Mouse (Mus musculus) heart, postnatal 25 days (tissue): ENCODE results near the gene Papolg. TPM values are rescaled to one million over a fixed set of nuclear protein-coding genes. Genes with fewer than 3 reads are reported as not detected.

Experiments used
- total RNA-seq, 2 experiments: library from RNA; stranded (reverse); gene quantifications; 2 replicates each; pipeline ENCODE4 v1.2.3; 2021

The Papolg gene
- total RNA-seq, 2 experiments from 2014 or later = 7.9 to 8.6 TPM

Other genes with a start within 250 kb of the Papolg start
- gene Pus10, start 229.6 kb downstream of the Papolg start, total RNA-seq = 10 to 100 TPM; 10.2 TPM
- 10 to 100 TPM; 22.2 to 26.3 TPM for gene Pex13, start 229.3 kb downstream of the Papolg start, total RNA-seq
- gene Rel, start 124.3 kb downstream of the Papolg start, total RNA-seq = 10 to 100 TPM in 1 of 2 experiments, 1 to 10 TPM in 1; 8.5 to 10.5 TPM
- gene A830031A19Rik, start 179.8 kb upstream of the Papolg start, total RNA-seq = not detected
- gene Bcl11a, start 182.8 kb upstream of the Papolg start, total RNA-seq = 1 to 10 TPM; 4.2 to 4.7 TPM